Comparison of ENCODE assay signal across 26 mouse cellular contexts in the genomic region with DNA sequence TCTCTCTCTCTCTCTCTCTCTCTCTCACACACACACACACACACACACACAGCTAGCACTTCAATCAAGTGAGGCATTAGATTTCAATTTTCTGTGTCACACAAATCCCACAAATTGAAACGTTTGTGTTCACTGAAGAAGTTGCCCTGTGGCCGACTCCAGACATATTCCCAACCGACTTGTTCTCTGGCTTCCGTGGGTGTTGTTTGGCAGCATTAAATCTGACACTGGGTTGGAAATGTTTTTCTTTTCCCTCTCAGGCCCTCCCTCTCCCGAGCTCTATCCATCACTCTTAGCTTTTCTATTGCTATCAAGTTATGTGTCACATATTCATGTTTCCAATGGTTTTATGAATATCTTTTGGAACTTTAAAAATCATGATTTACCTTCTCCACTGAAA.
DNase-seq lines count a peak whose midpoint lies in the region; ATAC-seq and TF ChIP-seq lines count a peak whose summit lies in the region.
"Had no signal": no experiment of that assay in that cellular context is flagged by ENCODE, and none has a peak within 500 bp of the region (broad histone marks: within the 10 kb centered on the region; RNA-seq: fewer than 3 reads in every experiment).

No protein-coding gene starts in this region.

- H3K4me1 ChIP-seq in heart, embryonic 12.5 days (replicated peaks), result no peaks in the 10 kb centered on the region
- peaks cover 4% of the 10 kb centered on the region; the same call in 1 of the 2 replicates for H3K4me1 ChIP-seq in embryonic fibroblast, embryonic 13.5 days (ENCODE audit: control insufficient read depth, insufficient read depth, low read length)
- H3K4me1 ChIP-seq: embryonic facial prominence, embryonic 10.5 days; embryonic facial prominence, embryonic 12.5 days; forebrain, embryonic 10.5 days; forebrain, embryonic 12.5 days had no signal

- H3K4me3 ChIP-seq in heart, embryonic 12.5 days, result no peak overlapping the region
- no peak overlapping the region for H3K4me3 ChIP-seq in embryonic fibroblast, embryonic 13.5 days (ENCODE audit: insufficient read depth, low read length)
- H3K4me3 ChIP-seq: embryonic facial prominence, embryonic 10.5 days; embryonic facial prominence, embryonic 12.5 days; erythroblast, embryonic 14.5 days; forebrain, embryonic 10.5 days; forebrain, embryonic 12.5 days had no signal

- DNase-seq in heart, adult 11 months, result peak; percentile 85
- peak; percentile 17 for DNase-seq in NIH3T3 (ENCODE audit: low read depth)
- no peak for DNase-seq in thymus, adult 18-20 months
- no peak for DNase-seq in urinary bladder, postnatal 25 days (ENCODE audit: low spot score)
- DNase-seq: adrenal gland, adult 8-10 months; adrenal gland, postnatal 14 days; adrenal gland, postnatal 36 days; B cell, adult 2 months; cerebellum, adult 11-12 months; cerebellum, adult 2 months; cerebellum, adult 9-10 months; cerebellum, postnatal 10 days; cerebellum, postnatal 25 days had no signal

- no peak overlapping the region for H3K27ac ChIP-seq in heart, embryonic 12.5 days (ENCODE audit: poor library complexity, severe bottlenecking)
- H3K27ac ChIP-seq in embryonic fibroblast, embryonic 13.5 days (ENCODE audit: insufficient read depth, low read length), result peak overlapping the region; percentile 57; the same call in 1 of the 2 replicates
- H3K27ac ChIP-seq: embryonic facial prominence, embryonic 10.5 days; embryonic facial prominence, embryonic 12.5 days; forebrain, embryonic 10.5 days; forebrain, embryonic 12.5 days had no signal

- H3K36me3 ChIP-seq in heart, embryonic 12.5 days, result peaks cover 25% of the 10 kb centered on the region
- H3K36me3 ChIP-seq: embryonic facial prominence, embryonic 10.5 days; embryonic facial prominence, embryonic 12.5 days; forebrain, embryonic 10.5 days; forebrain, embryonic 12.5 days; G1E had no signal

- H3K9ac ChIP-seq in heart, embryonic 12.5 days, result no peak overlapping the region
- H3K9ac ChIP-seq: embryonic facial prominence, embryonic 12.5 days; forebrain, embryonic 12.5 days had no signal

- no peak for ATAC-seq in heart, embryonic 12.5 days (ENCODE audit: insufficient number of reproducible peaks, low FRiP score)
- ATAC-seq in erythroid progenitor cell, adult 5-6 weeks (replicated peaks; ENCODE audit: low FRiP score, poor library complexity, severe bottlenecking), result no peak
- ATAC-seq: CD4-positive, CD25-positive, alpha-beta regulatory T cell, adult 4 months; forebrain, embryonic 14.5 days; forebrain, embryonic 16.5 days had no signal

- TF ChIP-seq CTCF in embryonic fibroblast, embryonic 13.5 days (IDR thresholded peaks at IDR 0.05; ENCODE audit: borderline replicate concordance, insufficient read depth, low read length), result no peak

- H3K9me3 ChIP-seq in heart, embryonic 12.5 days (replicated peaks), result no peaks in the 10 kb centered on the region
- H3K9me3 ChIP-seq: embryonic facial prominence, embryonic 10.5 days; embryonic facial prominence, embryonic 12.5 days; forebrain, embryonic 10.5 days; forebrain, embryonic 12.5 days had no signal

- H3K4me2 ChIP-seq in heart, embryonic 12.5 days, result no peak overlapping the region
- H3K4me2 ChIP-seq: embryonic facial prominence, embryonic 12.5 days; forebrain, embryonic 12.5 days had no signal

- no peak for TF ChIP-seq POLR2A in embryonic fibroblast, embryonic 13.5 days (IDR thresholded peaks at IDR 0.05; ENCODE audit: low read depth, low read length)

- WGBS in heart, embryonic 12.5 days, result 58% methylated on average over 5 of the region's 5 CpGs

- H3K27me3 ChIP-seq in heart, embryonic 12.5 days (replicated peaks), result no peaks in the 10 kb centered on the region
- H3K27me3 ChIP-seq: CH12.LX; embryonic facial prominence, embryonic 12.5 days; forebrain, embryonic 12.5 days had no signal

Comparison
In these comparisons a context has a peak if more than half of its experiments do, and no peak if none do; other contexts are left out.
1. DNase-seq: peak in heart, adult 11 months (single experiment) and NIH3T3 (single experiment); none in thymus, adult 18-20 months (0 of 2) and urinary bladder, postnatal 25 days (single experiment).